Mouse (Mus musculus) myocyte (in vitro differentiated cells): ENCODE measurements at regions not wholly inside any gene's neighbourhood (a gene's known extent, or its start where the extent isn't known, plus 50 kb on each side); places are given as distances from the start of the nearest gene placed in this dataset.

ENCODE experiments used
- CEBPB ChIP-seq: IDR thresholded peaks from 2 replicates; pipeline ENCODE4 v1.6.1; 2011; ENCODE audit warnings: mild to moderate bottlenecking, moderate library complexity; ENCODE audit not compliant: poor library complexity, insufficient read depth, severe bottlenecking
- E2F4 ChIP-seq: IDR thresholded peaks from one replicate; pipeline ENCODE4 v1.6.1; 2011; ENCODE audit warnings: mild to moderate bottlenecking, control low read depth, moderate library complexity; ENCODE audit not compliant: insufficient read depth
- MAX ChIP-seq: IDR thresholded peaks from one replicate; pipeline ENCODE4 v1.6.1; 2011; ENCODE audit warnings: low read depth, mild to moderate bottlenecking, control low read depth
- MYOD1 ChIP-seq, 3 experiments: IDR thresholded peaks; one replicate each; pipeline ENCODE4 v1.6.1; 2011; ENCODE audit warnings: control low read depth in 2 of 3, low read depth in 2 of 3, mild to moderate bottlenecking in 2 of 3, moderate library complexity in 1 of 3; ENCODE audit not compliant: insufficient read length in 2 of 3, control insufficient read depth in 1 of 3
- MYOG ChIP-seq, 3 experiments: IDR thresholded peaks; one replicate each; pipeline ENCODE4 v1.6.1; 2011; ENCODE audit warnings: control low read depth in 2 of 3, low read depth in 2 of 3, mild to moderate bottlenecking in 2 of 3; ENCODE audit not compliant: insufficient read length in 2 of 3, control insufficient read depth in 1 of 3, insufficient read depth in 1 of 3
- POLR2A ChIP-seq: IDR thresholded peaks from one replicate; pipeline ENCODE4 v1.6.1; 2011; ENCODE audit warnings: low read depth, mild to moderate bottlenecking, control low read depth, moderate library complexity; ENCODE audit not compliant: insufficient read length
- POLR2AphosphoS2 ChIP-seq: IDR thresholded peaks from one replicate; pipeline ENCODE4 v1.6.1; 2011; ENCODE audit warnings: low read depth, control low read depth; ENCODE audit not compliant: insufficient read length
- REST ChIP-seq: IDR thresholded peaks from one replicate; pipeline ENCODE4 v1.6.1; 2011; ENCODE audit warnings: mild to moderate bottlenecking, control low read depth, moderate library complexity; ENCODE audit not compliant: insufficient read depth, insufficient read length
- TCF12 ChIP-seq: IDR thresholded peaks from one replicate; pipeline ENCODE4 v1.6.1; 2011; ENCODE audit warnings: mild to moderate bottlenecking, control low read depth; ENCODE audit not compliant: poor library complexity, insufficient read depth, severe bottlenecking
- TCF3 ChIP-seq: IDR thresholded peaks from one replicate; pipeline ENCODE4 v1.6.1; 2011; ENCODE audit warnings: low read depth, control low read depth; ENCODE audit not compliant: insufficient read length
- USF1 ChIP-seq: IDR thresholded peaks from one replicate; pipeline ENCODE4 v1.6.1; 2011; ENCODE audit warnings: low read depth, mild to moderate bottlenecking, control low read depth, moderate library complexity

- no peak for TF ChIP-seq POLR2AphosphoS2
- no peak for TF ChIP-seq USF1
- no peak for TF ChIP-seq CEBPB
- TF ChIP-seq TCF3, result no peak
- no peak for TF ChIP-seq POLR2A
- TF ChIP-seq REST, result no peak
- no peak for TF ChIP-seq MAX
- TF ChIP-seq TCF12, result no peak
- no peak for TF ChIP-seq MYOG (IDR thresholded peaks at IDR 0.05; ENCODE audit: control insufficient read depth in 1 of 3, insufficient read depth in 1 of 3, insufficient read length in 2 of 3, low read depth in 2 of 3)
- TF ChIP-seq MYOD1 (IDR thresholded peaks at IDR 0.05; ENCODE audit: control insufficient read depth in 1 of 3, insufficient read length in 2 of 3, low read depth in 2 of 3), result no peak
- no peak for TF ChIP-seq E2F4
Observed at GRCm38 (mm10) chr10:113824596-113824995, 895.8 kb upstream of the Atxn7l3b start.
